Mouse (Mus musculus) forebrain, embryonic 16.5 days (tissue): ENCODE data around the gene Clba1. TPM values are rescaled to one million over a fixed set of nuclear protein-coding genes. Genes with fewer than 3 reads are reported as not detected.

ENCODE experiments used
- ATAC-seq: fragments of 200-750 bp; cut with Nextera tagmentation; 2 replicates; pipeline ENCODE4 v1.8.0; 2017; ENCODE audit warnings: mild to moderate bottlenecking, moderate library complexity
- H3K27ac ChIP-seq: fragments of 300-500 bp; sonication (generic); 2 replicates; pipeline ENCODE4 v1.5.1; 2014; ENCODE audit warnings: low read length, control low read depth
- H3K27me3 ChIP-seq: fragments of 300-500 bp; sonication (generic); replicated peaks from 2 replicates; pipeline ENCODE4 v1.6.1; 2014; ENCODE audit warnings: low read length; ENCODE audit not compliant: control insufficient read depth, insufficient read depth
- H3K36me3 ChIP-seq: fragments of 300-500 bp; sonication (generic); 2 replicates; pipeline ENCODE4 v1.6.1; 2014; ENCODE audit not compliant: control insufficient read depth, insufficient read depth
- H3K4me1 ChIP-seq: fragments of 300-500 bp; sonication (generic); replicated peaks from 2 replicates; pipeline ENCODE4 v1.6.1; 2014; ENCODE audit warnings: low read length; ENCODE audit not compliant: control insufficient read depth, insufficient read depth
- H3K4me2 ChIP-seq: fragments of 300-500 bp; sonication (generic); 2 replicates; pipeline ENCODE4 v1.6.1; 2014; ENCODE audit warnings: mild to moderate bottlenecking, low read length, control low read depth
- H3K4me3 ChIP-seq: fragments of 300-500 bp; sonication (generic); replicated peaks from 2 replicates; pipeline ENCODE4 v1.5.1; 2014; ENCODE audit warnings: mild to moderate bottlenecking, low read length, control low read depth
- H3K9ac ChIP-seq: fragments of 300-500 bp; sonication (generic); replicated peaks from 2 replicates; pipeline ENCODE4 v1.6.1; 2014; ENCODE audit warnings: low read depth, low read length, control low read depth
- H3K9me3 ChIP-seq: fragments of 300-500 bp; sonication (generic); 2 replicates; pipeline ENCODE4 v1.6.1; 2016; ENCODE audit warnings: low read length; ENCODE audit not compliant: control insufficient read depth
- WGBS: fragments of 180-500 bp; shearing (Covaris S2); extraction: QIAGEN DNeasy Blood & Tissue Kit; methylation state at CpG from one replicate; pipeline ENCODE4 v1.1.7; 2014; 5-methylcytosine and 5-hydroxymethylcytosine counted together
- polyA plus RNA-seq: library from polyadenylated mRNA; unstranded; fragments of >200 nt; fragmentation: Nextera tagmentation; extraction: Ambion mirVana; gene quantifications from 2 replicates; pipeline ENCODE4 v1.2.1, GENCODE M21; 2015

Gene Clba1
- polyA plus RNA-seq, 1 experiment from 2014 or later = 17.3 TPM

- ATAC-seq = no peak
- 73% methylated on average over 8 of the region's 8 CpGs for WGBS
- Histone ChIP-seq H3K4me3 (no peak overlapping the region), H3K36me3 (no peaks in the 10 kb centered on the region), H3K9ac (no peak overlapping the region), H3K27me3 (no peaks in the 10 kb centered on the region), H3K4me2 (no peak overlapping the region), H3K27ac (no peak overlapping the region), H3K9me3 (no peaks in the 10 kb centered on the region), H3K4me1 (peaks cover 6% of the 10 kb centered on the region)
These were observed 17.7 kb upstream of the Clba1 start for GRCm38 (mm10) chr12:112791026-112791425.

GRCm38 (mm10) chr12:112793601-112794355 is 15.0 kb upstream of the Clba1 start:
- Histone ChIP-seq H3K27me3 (no peaks in the 10 kb centered on the region), H3K4me2 (no peak overlapping the region), H3K4me3 (no peak overlapping the region), H3K27ac (no peak overlapping the region), H3K36me3 (no peaks in the 10 kb centered on the region), H3K4me1 (peaks cover 17% of the 10 kb centered on the region), H3K9me3 (no peaks in the 10 kb centered on the region), H3K9ac (no peak overlapping the region)
- ATAC-seq = no peak
- WGBS = 75% methylated on average over 13 of the region's 13 CpGs

- Histone ChIP-seq H3K4me1 (peaks cover 17% of the 10 kb centered on the region), H3K4me2 (no peak overlapping the region), H3K4me3 (no peak overlapping the region), H3K36me3 (no peaks in the 10 kb centered on the region), H3K9me3 (no peaks in the 10 kb centered on the region), H3K27me3 (no peaks in the 10 kb centered on the region), H3K27ac (no peak overlapping the region), H3K9ac (no peak overlapping the region)
- no peak for ATAC-seq
- WGBS = 29% methylated on average over 7 of the region's 7 CpGs
These were observed 14.4 kb upstream of the Clba1 start for GRCm38 (mm10) chr12:112794356-112794816.

GRCm38 (mm10) chr12:112794998-112795397 is 13.7 kb upstream of the Clba1 start:
- WGBS = 83% methylated on average over 5 of the region's 5 CpGs
- Histone ChIP-seq H3K9me3 (no peaks in the 10 kb centered on the region), H3K4me3 (no peak overlapping the region), H3K9ac (no peak overlapping the region), H3K4me2 (no peak overlapping the region), H3K27me3 (no peaks in the 10 kb centered on the region), H3K36me3 (no peaks in the 10 kb centered on the region), H3K4me1 (peaks cover 17% of the 10 kb centered on the region), H3K27ac (no peak overlapping the region)
- no peak for ATAC-seq

- ATAC-seq = no peak
- Histone ChIP-seq H3K4me2 (no peak overlapping the region), H3K9me3 (no peaks in the 10 kb centered on the region), H3K27ac (no peak overlapping the region), H3K9ac (no peak overlapping the region), H3K36me3 (no peaks in the 10 kb centered on the region), H3K27me3 (no peaks in the 10 kb centered on the region), H3K4me1 (peaks cover 17% of the 10 kb centered on the region), H3K4me3 (no peak overlapping the region)
- 72% methylated on average over 18 of the region's 18 CpGs for WGBS
These were observed 13.2 kb upstream of the Clba1 start for GRCm38 (mm10) chr12:112795466-112796104.

- Histone ChIP-seq H3K4me1 (peaks cover 22% of the 10 kb centered on the region), H3K9ac (no peak overlapping the region), H3K27ac (no peak overlapping the region), H3K36me3 (no peaks in the 10 kb centered on the region), H3K4me2 (no peak overlapping the region), H3K9me3 (no peaks in the 10 kb centered on the region), H3K4me3 (no peak overlapping the region), H3K27me3 (peaks cover 8% of the 10 kb centered on the region; the same call in 1 of the 2 replicates)
- ATAC-seq = no peak
- WGBS = 58% methylated on average over 17 of the region's 17 CpGs
These were observed 11.9 kb upstream of the Clba1 start for GRCm38 (mm10) chr12:112796551-112797510.

GRCm38 (mm10) chr12:112797672-112798331 is 10.9 kb upstream of the Clba1 start:
- ATAC-seq = peak; percentile 22
- 48% methylated on average over 15 of the region's 15 CpGs for WGBS
- no peak overlapping the region for H3K4me3 ChIP-seq
- H3K4me1 ChIP-seq = peaks cover 28% of the 10 kb centered on the region
- no peak overlapping the region for H3K4me2 ChIP-seq
- no peaks in the 10 kb centered on the region for H3K36me3 ChIP-seq
- peaks cover 8% of the 10 kb centered on the region; the same call in 1 of the 2 replicates for H3K27me3 ChIP-seq
- H3K9ac ChIP-seq = no peak overlapping the region
- H3K27ac ChIP-seq = no peak overlapping the region
- no peaks in the 10 kb centered on the region for H3K9me3 ChIP-seq

GRCm38 (mm10) chr12:112798332-112798681 is 10.4 kb upstream of the Clba1 start:
- Histone ChIP-seq H3K27ac (no peak overlapping the region), H3K27me3 (peaks cover 8% of the 10 kb centered on the region; the same call in 1 of the 2 replicates), H3K9me3 (no peaks in the 10 kb centered on the region), H3K4me2 (no peak overlapping the region), H3K4me3 (no peak overlapping the region), H3K9ac (no peak overlapping the region), H3K36me3 (no peaks in the 10 kb centered on the region), H3K4me1 (peaks cover 28% of the 10 kb centered on the region)
- 27% methylated on average over 5 of the region's 5 CpGs for WGBS
- no peak for ATAC-seq
